Mouse (Mus musculus) common myeloid progenitor, adult 5-6 weeks (primary cell): Measurements from ENCODE around the gene Iqcf5. TPM values are rescaled to one million over a fixed set of nuclear protein-coding genes. Genes with fewer than 3 reads are reported as not detected.
A peak's percentile ranks its signal among the peaks of the same experiment; 100 is the strongest.
"Not testable (repeated sequence)": the region's sequence is repeated elsewhere in the genome, so short reads cannot be mapped to it uniquely, and the experiment has no call there.

Source experiments
- ATAC-seq: replicated peaks from 2 replicates; pipeline ENCODE4 v1.8.0; 2016; ENCODE audit warnings: low read depth, mild to moderate bottlenecking, moderate TSS enrichment, inconsistent platforms; ENCODE audit not compliant: poor library complexity, severe bottlenecking
- total RNA-seq: library from RNA; stranded (forward); fragments of 200-1000, 187-1606 nt; gene quantifications from 2 replicates; pipeline ENCODE4 v1.2.3, GENCODE M21; 2017

Iqcf5 gene
- total RNA-seq, 1 experiment from 2014 or later: not detected

DNA sequence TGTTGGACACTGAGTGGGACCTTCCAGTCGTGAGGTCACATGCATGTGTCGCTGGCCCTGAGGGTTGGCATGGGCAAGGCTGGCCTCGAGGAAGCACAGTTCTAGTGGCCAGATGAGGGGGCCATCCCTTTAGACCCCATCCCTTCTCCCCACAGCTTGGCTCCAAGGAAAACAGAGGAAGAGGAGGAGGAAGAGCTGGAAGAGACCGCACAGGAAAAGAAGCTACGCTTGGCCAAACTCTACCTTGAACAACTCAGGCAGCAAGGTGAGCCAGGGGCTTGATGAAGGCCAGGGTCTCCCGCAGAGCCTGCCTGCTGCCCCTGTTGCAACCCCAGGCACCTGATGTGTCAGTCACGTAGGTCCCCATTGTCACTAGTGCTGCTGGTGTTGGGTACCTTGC, 33.8 kb upstream of the Iqcf5 start:
- no peak for ATAC-seq

DNA sequence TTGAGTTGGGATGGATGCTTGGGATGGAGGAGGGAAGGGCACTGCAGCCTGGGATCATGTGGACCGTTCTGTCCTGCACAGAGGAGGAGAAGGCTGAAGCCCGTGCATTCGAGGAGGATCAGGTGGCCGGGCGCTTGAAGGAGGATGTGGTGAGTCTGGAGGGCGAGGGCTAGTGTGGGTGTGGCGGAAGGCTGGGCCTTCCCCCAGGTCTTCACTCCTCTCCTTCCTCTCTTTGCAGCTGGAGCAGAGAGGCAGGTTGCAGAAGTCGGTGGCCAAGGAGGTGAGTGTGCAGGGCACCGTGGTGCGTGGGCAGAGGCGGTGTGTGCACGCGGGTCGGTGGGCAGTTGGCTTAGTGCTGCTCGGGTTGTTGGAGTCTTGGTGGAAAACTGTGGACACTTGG, 33.3 kb upstream of the Iqcf5 start:
- peak; percentile 9; the same call in 1 of the 2 replicates for ATAC-seq

DNA sequence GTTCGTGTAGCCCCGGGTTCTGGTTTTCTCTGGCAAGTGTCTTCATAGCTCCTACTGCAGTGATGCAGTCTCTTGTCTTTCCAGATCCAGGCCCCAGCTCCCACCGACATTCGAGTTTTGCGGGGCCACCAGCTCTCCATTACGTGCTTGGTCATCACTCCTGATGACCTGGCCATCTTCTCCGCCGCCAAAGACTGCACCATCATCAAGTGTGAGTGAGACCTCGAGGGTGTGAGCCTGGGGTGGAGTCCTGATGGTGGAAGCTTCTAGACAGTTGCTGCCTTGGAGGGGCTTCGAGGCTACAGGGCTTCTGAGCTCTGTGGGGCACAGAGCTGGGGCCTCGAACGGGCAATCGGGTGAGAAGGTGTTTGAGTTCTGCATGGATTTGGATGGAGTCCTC, 32.7 kb upstream of the Iqcf5 start:
- ATAC-seq: no peak

DNA sequence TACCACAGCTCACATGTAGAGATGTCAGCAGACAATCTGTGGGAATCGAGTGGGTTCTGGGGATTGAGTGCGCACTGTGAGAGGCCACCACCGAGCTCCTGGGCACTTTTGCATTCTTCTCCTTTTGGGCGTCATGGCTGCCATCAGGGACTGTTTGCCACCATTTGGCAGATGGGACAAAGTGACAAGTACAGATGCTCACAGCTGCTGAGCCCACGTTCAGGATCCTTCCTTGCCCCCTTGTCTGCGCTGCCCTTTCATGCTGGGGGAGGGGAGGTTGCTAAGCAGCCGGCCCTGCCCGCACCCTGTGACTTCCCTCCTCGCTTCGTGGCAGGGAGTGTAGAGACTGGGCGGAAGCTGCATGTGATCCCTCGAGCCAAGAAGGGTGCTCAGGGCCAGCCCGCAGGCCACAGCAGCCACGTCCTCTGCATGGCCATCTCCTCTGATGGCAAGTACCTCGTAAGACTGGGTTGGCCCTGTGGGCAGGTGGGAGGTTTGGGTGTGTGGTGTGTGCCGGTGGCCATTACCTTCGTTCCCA, 31.7 kb upstream of the Iqcf5 start:
- ATAC-seq: no peak

DNA sequence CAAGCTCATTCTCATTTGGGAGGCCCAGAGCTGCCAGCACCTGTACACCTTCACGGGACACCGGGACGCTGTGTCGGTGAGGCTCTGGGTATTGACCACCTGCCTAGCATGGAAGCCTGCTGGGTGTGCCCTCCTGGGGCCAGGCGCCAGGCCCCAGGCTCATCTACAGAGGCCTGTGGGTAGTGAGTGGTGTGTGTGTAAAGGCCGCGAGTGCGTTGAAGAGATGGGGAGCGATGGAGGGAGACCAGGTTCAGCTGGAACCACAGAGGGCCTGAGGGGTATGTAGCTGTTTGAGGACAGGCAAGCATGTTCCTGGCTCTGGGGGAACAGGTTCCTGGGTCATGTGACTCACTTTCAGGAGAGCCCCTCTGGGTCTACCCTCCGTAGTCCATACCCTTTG, 31.2 kb upstream of the Iqcf5 start:
- no peak for ATAC-seq

DNA sequence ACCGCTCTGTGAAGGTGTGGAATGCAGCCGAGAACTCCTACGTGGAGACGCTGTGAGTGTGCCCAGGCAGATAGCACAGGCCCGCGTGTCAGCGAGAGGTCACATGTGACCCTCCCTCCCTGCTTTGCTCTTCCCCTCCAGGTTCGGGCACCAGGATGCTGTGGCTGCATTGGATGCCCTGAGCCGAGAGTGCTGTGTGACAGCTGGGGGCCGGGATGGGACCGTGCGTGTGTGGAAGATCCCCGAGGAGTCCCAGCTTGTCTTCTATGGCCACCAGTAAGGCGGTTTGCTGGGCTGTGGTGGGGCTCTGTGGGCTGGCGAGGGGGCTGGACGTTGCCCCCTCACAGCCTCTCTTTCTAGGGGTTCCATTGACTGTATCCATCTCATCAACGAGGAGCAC, 30.8 kb upstream of the Iqcf5 start:
- ATAC-seq: no peak

DNA sequence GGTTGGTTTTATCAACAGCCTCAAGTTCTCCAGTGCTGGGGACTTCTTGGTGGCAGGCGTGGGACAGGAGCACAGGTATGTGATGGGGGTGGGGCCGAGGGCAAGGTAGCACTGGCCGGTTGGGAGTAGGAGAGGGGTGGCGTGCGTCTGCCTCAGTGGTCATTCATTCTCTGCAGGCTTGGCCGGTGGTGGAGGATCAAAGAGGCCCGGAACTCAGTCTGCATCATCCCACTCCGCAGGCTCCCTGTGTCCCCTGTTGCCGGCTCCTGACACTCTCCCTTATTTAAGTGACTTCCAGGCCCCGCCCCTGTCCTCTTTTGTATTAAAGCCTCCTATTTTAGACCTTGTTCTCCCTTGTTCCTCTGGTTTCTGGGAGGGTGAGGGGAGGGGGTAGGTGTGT, 29.3 kb upstream of the Iqcf5 start:
- ATAC-seq: no peak

DNA sequence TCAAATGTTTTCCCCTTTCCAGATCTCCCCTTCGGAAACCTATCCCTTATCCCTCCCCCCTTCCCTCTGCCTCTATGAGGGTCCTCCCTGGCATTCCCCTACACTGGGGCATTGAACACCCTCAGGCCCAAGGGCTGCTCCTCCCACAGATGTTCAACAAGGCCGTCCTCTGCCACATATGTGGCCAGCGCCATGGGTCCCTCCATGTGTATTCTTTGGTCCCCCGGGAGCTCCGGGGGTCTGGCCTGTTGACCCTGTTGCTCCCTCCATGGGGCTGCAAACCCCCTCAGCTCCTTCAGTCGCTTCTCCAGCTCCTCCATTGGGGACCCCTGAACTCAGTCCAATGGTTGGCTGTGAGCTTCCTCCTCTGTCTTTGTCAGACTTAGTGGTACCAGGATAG, 26.8 kb upstream of the Iqcf5 start:
- ATAC-seq: not testable (repeated sequence)

DNA sequence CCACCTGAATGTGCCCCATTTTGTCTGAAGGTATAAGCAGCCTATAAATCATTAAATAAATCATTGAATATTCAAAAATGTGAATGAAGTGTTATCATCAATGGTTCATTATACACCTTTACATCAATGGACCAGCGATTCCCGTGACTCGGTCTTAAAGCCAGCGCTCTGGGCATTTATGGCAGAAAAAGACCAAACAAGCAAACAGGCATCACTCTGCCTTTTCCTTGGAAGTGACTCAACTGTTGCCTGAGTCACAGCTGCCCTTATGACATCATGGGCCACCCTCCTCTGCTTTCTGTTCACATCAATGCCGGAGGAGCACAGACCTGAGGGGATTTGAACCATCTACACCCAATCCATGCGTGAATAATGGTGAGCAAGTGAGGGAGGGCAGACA, 14.7 kb upstream of the Iqcf5 start, which contains the start of gene Iqcf1:
Gene Iqcf1 (plus strand): TSS at position 301 of the 400 bp plus-strand sequence.
- no peak for ATAC-seq

DNA sequence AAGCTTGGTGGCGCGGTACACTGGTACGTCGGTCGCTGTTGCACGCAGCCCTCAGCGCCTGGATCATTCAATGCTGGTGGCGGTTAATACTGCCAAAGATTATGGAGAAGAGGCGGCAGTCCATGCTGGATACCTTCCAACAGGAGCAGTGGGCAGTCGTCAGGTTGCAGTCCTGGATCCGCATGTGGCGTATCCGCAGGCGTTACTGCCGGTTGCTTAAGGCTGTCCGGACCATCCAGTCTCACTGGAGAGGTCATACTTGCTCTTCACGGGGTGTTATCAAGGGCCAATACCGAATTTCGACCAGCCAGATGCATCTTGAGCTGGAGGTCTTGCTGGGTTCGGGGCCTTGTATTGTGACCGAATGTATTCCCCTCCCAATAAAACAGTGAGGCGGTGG, 12.5 kb upstream of the Iqcf5 start:
- ATAC-seq: no peak

DNA sequence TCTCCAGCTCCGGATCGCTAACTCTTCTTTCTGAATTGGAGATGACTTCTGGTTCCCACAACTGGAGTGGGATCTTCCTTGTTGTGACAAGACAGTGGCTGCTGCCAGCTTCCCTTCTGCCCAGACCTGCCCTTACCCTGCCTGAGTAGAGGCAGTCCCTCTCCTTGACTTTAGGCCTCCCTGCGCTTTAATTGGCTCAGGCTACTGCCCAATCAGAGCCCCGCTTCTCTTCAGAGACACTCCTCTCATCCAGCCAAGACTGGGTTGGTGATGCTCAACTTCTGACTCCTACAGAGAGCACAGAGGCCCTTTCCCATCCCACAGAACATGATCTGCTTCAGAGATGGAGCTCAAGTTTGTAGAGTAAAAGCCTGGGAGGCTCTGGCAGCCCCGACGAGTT, 10.1 kb upstream of the Iqcf5 start:
- ATAC-seq: no peak

DNA sequence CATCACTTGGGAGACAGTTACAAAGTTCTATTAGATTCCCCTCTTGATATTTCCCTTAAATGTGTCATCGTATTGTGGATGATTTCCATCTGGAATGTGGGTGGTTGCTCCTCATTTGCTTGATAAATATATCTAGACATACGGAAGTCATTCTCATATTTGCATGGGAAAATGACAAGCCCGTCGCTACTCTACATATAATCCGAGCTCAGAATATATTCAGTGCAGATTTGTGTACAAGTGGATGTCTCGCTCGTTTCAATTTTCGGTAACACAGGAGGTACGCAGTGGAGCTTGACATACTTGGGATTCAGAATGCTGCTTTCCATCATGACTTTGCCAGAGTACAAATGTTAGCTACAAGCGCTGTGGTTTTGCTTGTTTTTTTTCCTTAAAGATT, 5.0 kb upstream of the Iqcf5 start:
- no peak for ATAC-seq

DNA sequence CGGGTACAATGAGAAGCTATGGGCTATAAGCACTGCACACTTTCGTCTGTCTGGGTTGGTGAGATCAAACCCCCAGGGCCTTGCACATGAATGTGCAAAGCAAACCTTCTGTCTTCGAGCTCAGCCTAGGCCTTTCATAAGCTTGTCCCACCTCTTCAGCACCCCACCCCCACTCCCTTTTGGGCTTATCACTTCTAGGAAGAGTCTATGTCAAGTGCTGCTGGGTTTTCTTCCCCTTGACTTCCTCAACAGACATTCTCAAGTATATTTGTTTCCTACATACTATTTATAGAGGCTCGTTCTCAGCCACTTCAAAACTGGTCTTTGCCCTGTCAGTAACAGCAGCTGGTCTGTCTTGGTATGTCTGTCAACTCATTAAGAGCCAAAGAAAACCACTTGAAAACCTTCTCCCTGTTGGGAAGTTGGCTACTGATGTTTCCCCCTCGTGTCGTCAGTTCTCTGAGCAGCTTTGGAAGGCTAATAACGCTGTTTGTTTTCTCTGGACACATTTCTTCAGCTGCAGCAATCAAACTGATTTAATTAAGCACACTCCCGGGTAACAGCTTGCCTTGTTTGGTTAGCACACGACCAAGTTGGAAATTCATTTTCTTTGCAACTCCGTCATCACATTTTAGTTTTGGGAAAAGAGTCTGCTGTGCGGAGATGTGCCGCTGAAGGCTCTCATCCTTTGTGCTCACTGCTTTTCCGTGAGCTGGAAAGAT, 1.5 kb upstream of the Iqcf5 start:
- ATAC-seq: no peak

DNA sequence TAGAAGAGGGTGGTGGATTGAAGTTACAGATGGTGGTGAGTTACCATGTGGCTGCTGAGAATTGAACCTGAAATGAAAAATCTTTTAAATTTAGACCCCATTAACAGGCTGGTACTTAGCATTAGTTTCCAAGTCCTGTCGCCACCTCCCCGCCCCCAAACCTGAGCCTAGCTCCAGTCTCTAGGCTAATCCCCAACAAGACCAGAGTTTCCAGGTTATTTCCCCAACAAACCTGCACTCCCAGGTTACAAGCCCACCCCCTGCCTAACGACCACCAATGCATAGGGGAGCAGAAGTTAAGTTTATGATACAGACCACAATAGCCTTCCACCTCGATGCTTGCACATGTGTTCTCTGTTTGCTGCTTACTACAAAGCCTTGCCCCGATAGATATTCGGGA, 807 bp upstream of the Iqcf5 start:
- ATAC-seq: no peak

DNA sequence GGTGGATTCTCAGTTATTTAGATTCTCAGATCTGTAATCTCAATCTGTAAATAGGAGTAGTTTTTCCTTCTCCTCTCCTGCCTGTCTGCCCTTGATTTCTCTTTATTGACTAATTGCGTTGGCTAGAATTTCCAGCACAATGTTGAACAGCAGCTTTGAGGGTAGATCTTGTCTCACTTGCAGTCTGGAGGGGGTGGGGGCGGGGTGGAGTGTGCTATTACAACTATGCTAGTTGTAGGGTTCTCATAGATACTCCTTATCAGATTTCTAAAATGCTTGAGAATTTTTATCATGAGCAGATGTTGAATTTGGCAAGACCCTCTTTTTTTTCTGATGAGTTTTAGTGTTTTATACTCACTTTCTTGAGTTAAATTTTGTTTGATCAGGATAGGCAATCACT, 5.1 kb downstream of the Iqcf5 start:
- ATAC-seq: no peak

DNA sequence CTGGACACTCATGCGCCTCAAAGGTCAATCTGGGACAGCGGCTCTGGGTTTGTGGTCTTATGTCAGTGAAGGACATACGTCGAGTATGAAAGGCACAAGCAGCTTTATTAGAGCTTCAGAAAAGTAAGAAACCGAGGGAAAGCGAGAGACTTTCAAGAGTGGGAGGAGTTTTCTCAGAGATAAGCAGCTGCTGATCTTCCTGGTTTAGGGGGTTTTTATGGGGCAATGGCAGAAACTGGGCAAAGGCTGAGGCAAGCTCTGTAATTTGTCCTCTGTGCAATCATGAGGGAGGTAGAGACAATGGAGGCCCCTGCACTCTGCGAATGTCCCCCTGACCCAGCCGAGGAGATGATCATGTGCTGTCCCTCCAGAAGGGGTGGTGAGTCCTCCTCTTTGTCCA, 5.5 kb downstream of the Iqcf5 start:
- ATAC-seq: no peak

DNA sequence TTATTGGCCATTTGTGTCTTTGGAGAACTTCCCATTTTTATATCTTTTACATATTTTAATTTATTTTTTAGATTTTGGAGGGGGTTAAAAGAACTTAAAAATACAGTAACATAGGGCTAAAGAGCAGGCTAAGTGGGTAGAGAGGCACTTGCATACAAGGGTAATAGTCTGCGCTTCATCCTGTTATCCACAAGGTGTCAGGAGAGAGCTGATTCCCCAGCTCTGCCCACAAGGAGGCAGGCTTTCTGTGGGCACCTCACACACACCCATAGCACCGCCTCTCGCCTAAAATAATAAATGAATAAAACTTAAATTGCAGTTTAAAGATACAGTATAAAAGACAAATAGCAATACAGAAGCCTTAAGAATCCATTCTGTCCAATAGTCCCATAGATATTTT, 17.5 kb downstream of the Iqcf5 start:
- peak; percentile 98 for ATAC-seq

DNA sequence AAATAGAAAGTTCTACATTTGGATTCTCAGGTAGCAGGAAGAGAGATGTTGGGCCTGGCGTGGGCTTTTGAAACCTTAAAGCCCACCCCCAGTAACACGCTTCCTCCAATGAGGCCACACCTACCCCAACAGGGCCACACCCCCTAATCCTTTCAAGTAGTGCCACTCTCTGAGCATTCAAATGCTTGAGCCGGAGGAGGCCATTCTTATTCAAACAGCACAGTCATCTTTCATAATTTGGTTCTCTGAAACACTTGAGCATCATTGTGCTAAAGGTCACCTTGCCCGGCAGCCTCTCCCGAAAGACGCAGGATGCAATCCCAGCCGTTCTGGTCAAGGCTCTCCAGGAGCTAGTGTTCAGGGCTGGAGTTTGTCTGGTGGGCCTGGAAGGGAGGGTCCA, 19.9 kb downstream of the Iqcf5 start:
- ATAC-seq: no peak

DNA sequence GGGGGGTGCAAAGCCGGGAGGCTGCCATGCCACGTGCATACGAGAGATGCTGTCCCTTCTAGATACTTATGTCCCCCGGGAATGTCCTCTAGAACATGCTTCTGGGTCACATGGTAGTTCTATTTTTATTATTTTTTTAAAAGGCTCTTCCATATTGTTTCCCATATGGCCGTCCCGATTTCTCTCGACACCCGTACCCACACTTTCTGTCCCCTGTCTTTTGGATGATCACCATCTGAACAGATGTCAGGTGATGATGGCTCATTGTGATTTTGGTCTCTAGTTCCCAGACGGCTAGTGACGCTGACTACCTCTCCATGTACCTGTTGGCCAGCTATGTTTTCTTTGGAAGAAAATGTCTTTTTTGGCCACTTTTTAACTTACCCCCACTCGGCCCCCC, 20.6 kb downstream of the Iqcf5 start:
- ATAC-seq: no peak

DNA sequence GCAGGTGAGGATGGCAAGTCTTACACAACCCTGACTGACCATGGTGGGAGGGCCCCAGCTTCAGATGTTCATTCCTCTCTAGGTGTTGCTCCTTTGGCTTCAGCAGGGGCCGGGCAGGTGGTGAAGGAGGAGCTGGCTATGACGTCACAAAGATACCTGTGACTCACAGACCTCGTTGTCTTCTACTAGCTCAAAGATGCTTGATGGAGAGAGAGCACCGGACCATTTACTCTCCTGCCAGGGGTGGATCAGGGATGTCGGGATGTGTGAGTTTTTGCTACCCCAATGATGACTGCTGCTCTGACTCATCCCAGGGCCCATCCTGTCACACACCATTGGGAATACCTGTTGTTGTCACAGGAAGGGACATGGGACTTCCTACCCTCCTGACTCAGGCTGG, 47.2 kb downstream of the Iqcf5 start, which contains the start of gene Iqcf3:
Gene Iqcf3 (minus strand): TSS at position 101 of the 400 bp plus-strand sequence.
- no peak for ATAC-seq

DNA sequence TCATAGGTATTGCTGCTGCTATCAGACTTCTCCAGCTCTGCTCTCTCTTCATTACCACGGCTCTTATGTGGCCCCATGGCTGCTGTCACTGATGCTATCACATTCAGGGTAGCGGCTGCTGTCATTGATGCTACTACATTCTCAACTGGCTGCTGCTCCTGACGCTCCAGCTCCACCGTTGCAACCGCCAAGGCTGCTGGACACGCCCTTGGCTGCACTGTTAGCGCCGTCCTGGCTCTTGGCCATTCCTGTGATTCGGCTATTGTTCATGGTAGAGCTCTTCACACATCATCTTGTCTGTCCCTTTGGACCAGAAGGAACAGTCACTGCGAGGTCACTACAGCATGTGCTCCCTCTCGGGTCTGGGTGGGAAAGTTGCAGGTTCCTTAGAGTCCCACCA, 47.9 kb downstream of the Iqcf5 start:
- ATAC-seq: no peak

DNA sequence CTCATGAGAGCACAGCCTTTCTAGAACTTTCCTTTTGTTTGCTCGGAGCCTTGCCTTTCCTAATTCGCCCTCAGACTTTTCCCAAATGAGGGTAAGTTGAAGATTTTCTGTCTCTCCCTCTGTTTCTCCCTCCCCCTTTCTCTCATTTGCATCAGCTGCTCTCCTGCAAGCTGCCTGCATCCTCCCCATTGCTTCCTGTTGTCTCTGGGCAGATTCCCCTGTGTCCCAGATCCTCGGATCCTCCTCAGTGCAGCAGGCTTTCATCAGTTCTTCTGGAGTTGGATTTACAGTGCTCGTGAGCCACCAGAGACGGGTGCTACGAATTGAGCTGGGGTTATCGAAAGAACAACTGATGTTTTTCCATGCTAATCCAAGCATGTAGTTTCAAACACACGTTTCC, 49.7 kb downstream of the Iqcf5 start:
- no peak for ATAC-seq
